Mouse (Mus musculus) adrenal gland, postnatal 25 days (tissue): Measurements from ENCODE around the gene Plekhm2. TPM values are rescaled to one million over a fixed set of nuclear protein-coding genes. Genes with fewer than 3 reads are reported as not detected.

Experiments used
- DNase-seq: peaks from one replicate; pipeline ENCODE4 v3.0.0; 2021; ENCODE audit warnings: mixed read lengths
- long read RNA-seq: library from polyadenylated mRNA; stranded (forward); transcript quantifications from one replicate; pipeline ENCODE4 v2.0.0, GENCODE M21; 2021
- total RNA-seq: library from RNA; stranded (reverse); gene quantifications from 2 replicates; pipeline ENCODE4 v1.2.3, GENCODE M21; 2021

The Plekhm2 gene
- total RNA-seq, result 54.7 and 61.0 TPM in 2 replicates
- long read RNA-seq, full-length matches to known transcripts, result 8 of 49 reads
- long read RNA-seq, partial matches to known transcripts, result 24 of 49 reads
- long read RNA-seq, other reads (novel, unspliced or antisense), result 17 of 49 reads

- no peak for DNase-seq
These were observed at the start of gene Plekhm2 for GRCm38 (mm10) chr4:141664799-141665198. Gene Plekhm2 (minus strand): TSS chr4:141664899.

DNA sequence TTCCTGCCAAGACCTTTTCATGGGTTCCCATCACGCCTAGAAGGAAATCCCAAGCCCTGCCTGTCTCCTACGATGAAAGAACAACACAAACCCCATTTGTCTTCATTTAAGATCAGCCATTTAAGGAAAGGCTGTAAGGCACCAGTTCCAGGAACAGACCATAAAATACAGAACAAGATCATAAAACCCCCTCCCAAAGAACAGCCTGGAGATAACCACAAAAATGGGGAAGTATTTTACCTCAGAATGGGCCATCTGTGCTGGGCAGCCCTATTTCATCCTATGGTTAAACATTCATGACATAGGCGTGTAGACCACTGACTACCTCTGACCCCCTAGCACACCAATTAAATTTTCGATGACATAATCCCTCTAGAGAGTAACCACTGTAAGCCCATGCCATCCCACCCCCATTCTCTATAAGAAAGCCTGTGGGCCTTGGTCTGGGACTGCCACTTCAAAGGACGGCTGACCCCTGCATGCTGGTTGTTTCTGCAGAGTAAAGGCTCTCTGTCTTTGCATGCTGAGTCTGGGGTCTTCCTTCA lies 49.0 kb upstream of the Plekhm2 start:
- DNase-seq, result no peak

- DNase-seq, result no peak
These were observed 46.6 kb upstream of the Plekhm2 start for GRCm38 (mm10) chr4:141711250-141711649.

DNA sequence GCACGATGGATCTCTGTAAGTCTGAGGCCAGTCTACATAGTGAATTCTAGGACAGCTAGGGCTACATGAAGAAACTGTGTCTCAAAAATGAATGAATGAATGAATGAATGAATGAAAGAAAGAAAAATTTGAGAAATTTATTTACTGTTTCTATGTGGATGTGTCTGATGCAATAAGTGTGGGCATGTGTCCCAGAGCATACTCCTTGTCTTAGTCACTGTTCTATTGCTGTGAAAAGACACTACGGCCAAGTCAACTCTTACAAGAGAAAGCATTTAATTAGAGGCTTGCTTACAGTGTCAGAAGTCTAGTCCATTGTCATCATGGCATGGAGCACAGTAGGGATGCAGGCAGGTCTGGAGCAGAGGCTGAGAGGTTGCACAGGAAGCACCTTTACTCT lies 44.3 kb upstream of the Plekhm2 start:
- DNase-seq, result no peak

DNA sequence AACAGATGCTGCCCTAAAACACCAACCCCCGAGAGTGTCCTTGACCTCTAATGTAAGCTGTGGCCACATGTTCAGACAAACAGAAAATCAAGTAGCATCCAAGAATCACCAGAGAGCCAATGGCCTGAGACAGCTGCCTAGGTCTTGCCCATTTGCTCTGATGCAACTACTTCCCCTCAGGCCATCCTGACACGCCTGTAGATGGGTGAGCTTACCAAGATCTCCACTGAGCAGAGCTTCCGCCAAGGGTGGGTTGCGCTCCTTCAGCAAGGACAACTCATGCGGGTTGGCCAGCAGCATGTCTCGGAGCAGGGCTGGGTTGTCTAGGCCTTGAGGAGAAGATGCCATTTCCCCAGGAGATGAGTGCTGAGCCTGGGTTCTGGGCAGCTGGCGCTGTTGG lies 43.3 kb upstream of the Plekhm2 start:
- DNase-seq, result no peak

DNA sequence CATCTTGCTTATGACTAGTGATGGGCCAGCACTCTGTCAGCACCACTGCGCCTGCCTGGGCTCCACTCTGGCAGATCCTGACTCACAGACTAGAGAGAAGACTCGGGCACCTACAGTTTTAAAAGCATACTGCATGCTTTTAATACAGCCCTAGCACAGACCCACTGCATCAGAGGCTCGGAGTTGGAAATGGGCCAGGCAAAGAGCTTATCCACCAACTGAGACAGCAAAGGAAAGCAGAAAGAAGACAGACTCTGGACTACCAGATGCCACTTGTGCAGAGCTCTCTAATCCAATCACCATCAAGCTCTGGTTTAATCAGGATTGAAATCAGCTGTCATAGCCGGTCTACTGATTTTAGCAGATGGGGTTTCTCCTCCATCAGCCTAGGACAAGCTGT lies 40.6 kb upstream of the Plekhm2 start:
- DNase-seq, result peak; percentile 42

- DNase-seq, result no peak
These were observed 39.9 kb upstream of the Plekhm2 start for GRCm38 (mm10) chr4:141704625-141705024.

DNA sequence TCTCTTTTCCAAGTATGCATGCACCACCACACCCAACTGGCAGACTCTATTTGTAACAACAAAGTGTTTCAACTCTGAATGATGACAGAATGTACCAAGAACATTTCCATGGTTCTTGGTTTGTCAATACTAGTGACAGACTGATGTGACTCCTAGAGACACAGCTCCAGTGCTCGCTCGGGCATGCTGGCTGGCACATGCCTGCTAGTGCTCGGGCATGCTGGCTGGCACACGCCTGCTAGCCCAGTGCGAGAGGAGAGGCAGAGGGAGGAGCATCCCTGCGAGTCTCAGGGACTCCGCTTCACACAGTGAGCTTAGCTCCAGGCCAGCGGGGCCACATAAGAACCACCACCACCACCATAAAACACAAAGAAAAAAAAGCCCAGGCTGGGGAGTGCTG lies 30.0 kb upstream of the Plekhm2 start:
- DNase-seq, result no peak

- no peak for DNase-seq
These were observed 23.8 kb upstream of the Plekhm2 start for GRCm38 (mm10) chr4:141688505-141688904.

DNA sequence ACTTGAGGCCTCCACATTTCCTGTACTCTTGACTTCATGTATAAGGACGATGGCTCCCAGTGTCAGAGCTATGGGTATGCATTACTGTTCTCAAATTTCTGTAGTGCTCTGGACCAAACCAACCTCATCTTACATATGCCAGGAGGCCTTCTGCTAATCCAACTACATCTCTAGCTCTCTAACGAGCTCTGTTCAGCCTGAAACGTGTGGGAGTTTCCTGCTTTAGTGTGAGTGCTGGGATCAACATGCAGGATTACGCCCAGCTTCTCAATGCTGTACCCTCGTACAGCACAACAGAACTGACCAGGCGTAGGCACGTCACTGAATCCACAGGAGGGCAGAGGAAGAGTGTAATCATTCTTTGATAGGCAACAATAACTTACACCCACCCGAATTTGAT lies 21.8 kb upstream of the Plekhm2 start:
- DNase-seq, result no peak

GRCm38 (mm10) chr4:141686093-141686492 lies 21.4 kb upstream of the Plekhm2 start:
- no peak for DNase-seq

DNA sequence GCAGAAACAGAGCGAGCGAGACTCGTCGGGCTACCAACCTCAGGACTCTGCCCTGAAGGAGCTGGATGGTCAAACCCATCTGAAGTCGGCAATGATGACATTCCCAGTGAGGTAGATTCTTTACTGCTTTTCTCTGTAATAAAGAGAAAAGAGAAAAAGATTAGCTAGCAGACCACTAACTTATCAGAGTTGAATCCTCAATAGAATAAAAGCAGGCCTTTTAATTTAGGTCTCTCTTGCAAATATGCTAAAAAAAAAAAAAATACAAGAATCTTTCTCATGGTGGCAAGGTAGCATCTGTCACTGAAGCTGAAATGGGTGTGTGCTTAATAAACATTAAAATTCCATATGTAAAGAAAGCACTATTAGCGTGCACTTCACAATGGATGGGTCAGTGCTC lies 20.8 kb upstream of the Plekhm2 start, which contains the start of gene Rsc1a1:
TSS of gene Rsc1a1 (minus strand) at position 101 of the 400 bp plus-strand sequence.
- DNase-seq, result no peak

DNA sequence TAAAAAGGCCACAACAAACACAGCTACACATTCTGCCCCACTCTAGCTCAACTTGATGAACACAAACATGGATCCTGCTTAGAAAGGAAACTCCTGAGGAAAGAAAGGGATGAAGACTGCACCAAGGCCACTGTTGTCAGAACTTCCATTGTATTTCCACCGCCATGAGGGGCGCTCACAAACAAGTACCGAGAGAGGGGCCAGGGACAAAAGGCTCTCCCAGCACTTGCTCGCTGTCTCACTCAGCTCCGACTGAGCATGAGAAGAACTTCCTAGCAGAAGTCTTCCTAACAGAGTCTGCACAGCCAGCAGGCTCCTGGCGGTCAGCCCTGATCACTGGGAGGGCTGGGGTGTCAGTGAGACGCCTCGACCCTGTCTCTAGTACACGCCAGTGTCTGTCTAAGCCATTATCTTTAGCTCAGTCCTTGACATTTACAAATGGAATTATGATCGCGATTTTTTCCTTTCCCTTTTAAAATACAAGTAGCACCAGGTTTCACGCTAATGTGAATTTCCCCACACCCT lies 18.1 kb upstream of the Plekhm2 start:
- peak; percentile 67 for DNase-seq

DNA sequence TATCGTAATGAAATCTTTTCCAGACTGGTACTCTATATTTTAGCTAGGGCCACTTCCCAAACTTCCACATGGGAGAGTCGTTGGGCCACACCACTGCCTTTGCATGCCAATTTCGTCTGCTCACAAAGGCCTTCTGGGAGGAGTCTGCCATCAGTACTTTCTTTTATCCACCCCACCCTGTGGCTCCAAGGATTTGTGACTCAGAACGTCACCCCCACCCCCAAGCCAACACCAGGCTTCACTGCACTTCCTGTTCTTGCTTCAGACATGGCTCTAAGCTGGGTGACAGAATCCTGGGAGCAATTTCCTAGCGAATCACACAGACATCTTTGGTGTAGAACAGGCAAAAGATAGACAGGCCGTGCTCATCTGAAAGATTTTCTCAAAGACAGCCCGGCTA lies 17.1 kb upstream of the Plekhm2 start:
- peak; percentile 56 for DNase-seq

DNA sequence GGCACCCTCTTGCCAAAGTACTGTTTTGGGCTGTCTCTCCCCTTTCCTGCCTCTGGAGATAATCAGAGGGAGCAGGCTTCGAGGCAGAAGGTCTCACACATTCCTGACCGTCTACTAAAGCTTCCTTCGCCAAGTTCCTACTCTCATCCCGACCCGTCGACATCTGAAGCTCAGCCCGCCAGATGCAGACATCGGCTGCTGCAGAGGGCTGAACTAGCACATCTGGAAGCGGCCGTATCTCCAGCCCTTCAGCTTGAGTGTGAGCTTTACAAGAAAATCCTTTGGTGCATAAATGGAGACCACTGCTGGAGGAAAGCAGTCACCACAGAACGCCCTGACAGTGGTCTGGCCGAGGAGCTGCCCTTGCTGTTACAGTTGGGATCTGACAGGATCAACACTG lies 16.2 kb upstream of the Plekhm2 start:
- no peak for DNase-seq

- DNase-seq, result no peak
These were observed 14.3 kb upstream of the Plekhm2 start for GRCm38 (mm10) chr4:141679016-141679415.

GRCm38 (mm10) chr4:141676462-141676979 lies 11.8 kb upstream of the Plekhm2 start:
- DNase-seq, result no peak

- no peak for DNase-seq
These were observed 7.6 kb upstream of the Plekhm2 start for GRCm38 (mm10) chr4:141672325-141672724.

- DNase-seq, result no peak
These were observed 6.7 kb upstream of the Plekhm2 start for GRCm38 (mm10) chr4:141671389-141671788.

DNA sequence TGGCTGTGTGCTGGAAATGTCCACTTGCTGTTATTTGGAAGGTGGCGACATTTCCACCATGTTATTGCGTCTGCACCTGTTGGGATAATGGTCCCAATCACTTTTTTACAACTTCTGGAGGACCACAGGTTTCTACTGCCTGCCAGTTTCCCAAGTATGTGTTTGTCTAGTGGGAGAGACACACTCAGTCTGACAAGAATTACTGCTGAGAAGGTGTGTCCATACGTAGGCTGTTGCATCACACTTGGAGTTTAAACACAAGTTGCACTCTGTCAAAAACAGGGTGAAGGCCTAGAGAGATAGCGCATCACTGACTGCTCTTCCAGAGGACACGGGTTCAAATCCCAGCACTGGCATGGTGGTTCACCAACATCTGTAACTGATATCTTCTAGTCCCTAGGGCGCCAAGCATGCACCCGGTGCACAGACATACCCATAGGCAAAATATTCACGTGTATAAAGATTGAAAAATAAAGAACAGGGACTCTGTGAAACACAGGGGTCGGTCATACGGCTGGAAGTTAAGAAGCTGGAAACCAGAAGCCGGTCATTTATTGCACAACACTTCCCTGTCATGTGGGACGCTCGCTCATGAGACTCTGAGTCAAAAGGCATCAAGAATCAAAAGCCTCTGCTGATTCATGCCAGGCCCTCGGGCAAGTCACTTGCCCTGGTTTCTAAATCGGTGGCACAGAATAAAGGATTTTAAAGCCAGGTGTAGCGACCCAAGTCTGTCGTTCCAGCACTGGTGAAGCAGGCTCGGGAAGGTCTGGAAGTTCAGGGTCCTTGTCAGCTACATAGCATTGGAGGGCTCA lies 5.4 kb upstream of the Plekhm2 start:
- peak; percentile 42 for DNase-seq

DNA sequence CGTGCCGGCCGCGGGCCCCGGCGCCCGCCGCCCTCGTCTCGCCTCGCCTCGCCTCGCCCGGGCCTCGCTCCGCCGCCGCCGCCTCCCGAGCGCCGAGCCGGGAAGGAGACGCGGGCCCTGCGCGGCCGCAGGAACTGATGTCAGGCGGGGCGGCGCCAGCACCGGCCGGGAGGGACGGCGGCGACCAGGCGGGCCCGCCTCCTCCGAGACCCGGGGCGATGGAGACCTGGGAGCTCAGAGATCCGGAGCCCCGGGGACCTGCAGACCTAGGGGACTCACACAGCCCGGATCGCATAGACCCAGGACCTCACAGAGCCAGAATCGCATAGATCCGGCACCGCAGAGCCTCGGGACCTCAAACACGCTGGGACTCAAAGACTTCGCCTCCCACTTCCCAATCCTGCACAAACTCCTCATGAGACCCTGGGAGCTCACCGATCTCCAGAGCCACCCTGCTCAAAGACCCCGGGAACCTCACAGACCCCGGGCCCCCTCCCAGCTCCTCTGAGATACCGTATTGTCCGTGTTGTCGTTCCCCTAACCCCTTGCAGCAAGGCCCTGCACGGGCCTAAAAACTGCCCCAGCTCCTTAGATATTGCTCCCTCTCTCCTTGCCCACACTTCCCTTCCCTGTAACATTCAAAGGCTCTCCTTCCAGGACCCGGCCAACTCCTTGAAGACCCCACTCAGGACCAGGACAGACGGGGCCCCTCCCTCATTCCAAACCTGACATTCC lies 521 bp downstream of the Plekhm2 start:
- DNase-seq, result peak; percentile 86

DNA sequence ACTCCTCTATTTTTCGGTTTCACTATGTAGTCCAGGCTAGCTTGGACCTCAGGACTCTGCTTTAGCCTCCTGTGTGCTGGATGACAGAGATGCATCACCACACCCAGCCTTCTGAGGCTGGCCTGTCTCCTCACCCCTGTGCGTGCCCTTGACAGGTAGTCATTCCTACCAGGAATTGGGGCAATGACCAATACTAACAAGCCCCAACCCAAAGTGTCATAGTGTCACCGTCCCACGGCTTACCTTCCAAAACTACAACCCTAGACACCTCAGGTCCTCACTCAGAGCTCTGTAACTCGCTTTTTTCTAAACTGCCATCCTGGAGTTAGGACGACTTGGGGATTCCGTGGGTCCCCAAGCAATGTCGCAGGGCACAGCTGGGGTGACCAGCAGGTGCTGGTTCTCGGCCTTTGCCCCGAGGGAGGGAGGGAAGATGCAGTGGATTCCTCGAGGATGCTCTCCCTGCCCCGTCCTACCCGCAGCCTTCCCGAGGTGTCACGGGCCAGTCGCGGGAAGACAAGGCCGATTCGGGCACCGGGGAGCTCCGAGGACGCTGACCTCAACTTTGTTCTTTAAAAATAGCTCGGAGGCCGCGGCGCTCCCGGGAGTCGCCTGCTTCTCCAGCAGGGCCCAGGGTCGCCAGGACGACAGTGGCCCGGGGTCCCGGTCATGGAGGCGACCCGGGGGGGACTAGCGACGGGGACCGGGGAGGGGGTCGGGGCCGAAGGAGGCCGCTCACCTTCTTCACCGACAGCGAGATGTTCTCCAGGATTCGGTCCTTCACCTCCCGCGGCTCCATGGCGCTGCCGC lies 1.4 kb downstream of the Plekhm2 start:
- DNase-seq, result peak; percentile 54
